ENCODE assay signal across 11 mouse cellular contexts in the genomic region with DNA sequence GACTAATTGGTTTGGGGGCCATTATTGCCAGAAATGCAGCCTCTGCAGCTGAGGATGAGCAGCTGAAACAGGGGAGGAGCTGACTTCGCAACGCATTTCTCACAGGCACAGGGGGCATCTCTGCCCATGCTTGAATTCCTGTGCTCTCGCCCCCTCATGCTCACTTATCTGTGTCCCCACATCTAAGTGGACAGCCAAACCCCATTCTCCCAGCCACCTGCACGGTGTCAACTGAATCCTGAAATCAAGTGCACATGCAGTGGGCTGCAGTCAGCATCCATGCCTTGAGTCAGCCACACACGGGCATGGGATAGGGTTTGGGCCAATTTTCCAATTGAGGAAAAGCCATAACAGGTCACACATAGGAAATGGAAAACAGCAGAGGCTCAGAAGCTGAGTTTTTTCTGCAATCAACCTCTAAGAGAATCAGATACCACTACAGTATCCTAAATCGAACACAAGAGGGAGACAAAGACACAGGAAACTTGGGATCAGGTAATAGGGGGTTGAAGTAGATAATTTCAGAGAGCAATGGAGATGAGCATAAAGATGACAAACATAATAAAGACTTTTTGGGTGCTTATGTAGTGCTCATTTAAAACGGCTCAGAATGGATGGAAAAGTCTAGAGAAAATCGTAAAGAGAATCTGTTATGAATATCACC. TPM values are rescaled to one million over a fixed set of nuclear protein-coding genes. Genes with fewer than 3 reads are reported as not detected.
DNase-seq lines count a peak whose midpoint lies in the region; ATAC-seq and TF ChIP-seq lines count a peak whose summit lies in the region.
"Had no signal": no experiment of that assay in that cellular context is flagged by ENCODE, and none has a peak within 500 bp of the region (broad histone marks: within the 10 kb centered on the region; RNA-seq: fewer than 3 reads in every experiment).

No protein-coding gene starts in this region.

- TF ChIP-seq EP300 in MEL (IDR thresholded peaks at IDR 0.05; ENCODE audit: low read depth in 1 of 2, low read length in 2 of 2): no peak

- H3K79me2 ChIP-seq in MEL (ENCODE audit: control insufficient read depth, insufficient read depth, low read length, poor library complexity): no peaks in the 10 kb centered on the region

- TF ChIP-seq CTCF in kidney, postnatal 0 days (IDR thresholded peaks at IDR 0.05; ENCODE audit: low read depth): peak; percentile 66
- peak in 1 of 3 experiments; percentile 20; a peak in 1 of 6 replicates for TF ChIP-seq CTCF in MEL (IDR thresholded peaks at IDR 0.05 in 2 of 3, conservative IDR thresholded peaks at IDR 0.05 in 1 of 3; ENCODE audit: control insufficient read depth in 1 of 3, insufficient read depth in 1 of 3, low read depth in 2 of 3, low read length in 3 of 3, poor library complexity in 1 of 3, severe bottlenecking in 1 of 3)

- DNase-seq in kidney, postnatal 0 days (ENCODE audit: low spot score): peak; percentile 66
- DNase-seq in kidney, postnatal 10 days: no peak
- DNase-seq in MEL (ENCODE audit: low read depth, low spot score): peak; percentile 6
- DNase-seq in embryo, embryonic 10 days (ENCODE audit: low spot score): peak; percentile 55
- peak; percentile 47 for DNase-seq in mesoderm, embryonic 11.5 days (ENCODE audit: low read depth, low spot score)
- DNase-seq in lung, postnatal 4 days: no peak
- DNase-seq in right cerebral cortex, postnatal 25 days: no peak
- DNase-seq: adrenal gland, postnatal 14 days; gastrocnemius, postnatal 36 days had no signal

- H3K4me3 ChIP-seq in kidney, postnatal 0 days (replicated peaks; ENCODE audit: low read depth, low read length): no peak overlapping the region
- H3K4me3 ChIP-seq in MEL (ENCODE audit: control insufficient read depth in 1 of 2, insufficient read depth in 1 of 2, low read depth in 2 of 2, low read length in 2 of 2): no peak overlapping the region

- TF ChIP-seq RAD21 in MEL (IDR thresholded peaks at IDR 0.05; ENCODE audit: low read depth, low read length): peak; percentile 34

- ATAC-seq in kidney, postnatal 0 days (replicated peaks; ENCODE audit: low FRiP score, low read depth): no peak
- ATAC-seq in activated CD4-positive, CD25-positive, alpha-beta regulatory T cell, adult 4 months: no peak

- no peaks in the 10 kb centered on the region for H3K9me3 ChIP-seq in kidney, postnatal 0 days (replicated peaks; ENCODE audit: low read length)
- H3K9me3 ChIP-seq in MEL (replicated peaks; ENCODE audit: insufficient read depth, low read length): no peaks in the 10 kb centered on the region

- H3K36me3 ChIP-seq in kidney, postnatal 0 days (ENCODE audit: insufficient read depth, low read length): no peaks in the 10 kb centered on the region
- H3K36me3 ChIP-seq in MEL (ENCODE audit: control insufficient read depth in 1 of 2, insufficient read depth in 2 of 2, low read length in 2 of 2): no peaks in the 10 kb centered on the region

- WGBS in kidney, postnatal 0 days: 53% methylated on average over 8 of the region's 8 CpGs

- no peak for TF ChIP-seq POLR2A in MEL (IDR thresholded peaks at IDR 0.05; ENCODE audit: control insufficient read depth in 1 of 2, insufficient read depth in 1 of 2, low read depth in 1 of 2, low read length in 2 of 2, poor library complexity in 1 of 2)

- no peaks in the 10 kb centered on the region for H3K27me3 ChIP-seq in kidney, postnatal 0 days (ENCODE audit: insufficient read depth, low read length)
- H3K27me3 ChIP-seq in MEL (ENCODE audit: control insufficient read depth in 1 of 2, insufficient read depth in 2 of 2, low read length in 2 of 2): no peaks in the 10 kb centered on the region

- no peak overlapping the region for H3K27ac ChIP-seq in kidney, postnatal 0 days
- no peak overlapping the region for H3K27ac ChIP-seq in MEL (ENCODE audit: control insufficient read depth, low read depth, low read length)

- no peaks in the 10 kb centered on the region for H3K4me1 ChIP-seq in kidney, postnatal 0 days (replicated peaks; ENCODE audit: insufficient read depth, low read length)
- no peaks in the 10 kb centered on the region for H3K4me1 ChIP-seq in MEL (ENCODE audit: control insufficient read depth in 1 of 2, insufficient read depth in 2 of 2, low read length in 2 of 2)

- no peak overlapping the region for H3K9ac ChIP-seq in kidney, postnatal 0 days (ENCODE audit: low read depth, low read length)
- H3K9ac ChIP-seq in MEL (ENCODE audit: control insufficient read depth, low read depth, low read length, poor library complexity, severe bottlenecking): no peak overlapping the region

- no peak overlapping the region for H3K4me2 ChIP-seq in kidney, postnatal 0 days (ENCODE audit: low read length)

TF ChIP-seq in MEL, 35 proteins besides CTCF, POLR2A, EP300 and RAD21:
- TF ChIP-seq CHD1 (IDR thresholded peaks at IDR 0.05; ENCODE audit: low read depth, low read length): no peak
- TF ChIP-seq ELF1 (IDR thresholded peaks at IDR 0.05; ENCODE audit: low read depth, low read length): no peak
- no peak for TF ChIP-seq NRF1 (IDR thresholded peaks at IDR 0.05; ENCODE audit: insufficient read depth, low read depth, low read length, poor library complexity, severe bottlenecking)
- no peak for TF ChIP-seq HCFC1 (IDR thresholded peaks at IDR 0.05; ENCODE audit: low read depth, low read length)
- no peak for TF ChIP-seq GABPA (IDR thresholded peaks at IDR 0.05; ENCODE audit: low read depth, low read length)
- TF ChIP-seq TBP (IDR thresholded peaks at IDR 0.05; ENCODE audit: low read depth, low read length): no peak
- no peak for TF ChIP-seq USF2 (IDR thresholded peaks at IDR 0.05; ENCODE audit: borderline replicate concordance in 1 of 2, insufficient read depth in 1 of 2, low read depth in 1 of 2, low read length in 2 of 2)
- no peak for TF ChIP-seq RCOR1 (IDR thresholded peaks at IDR 0.05; ENCODE audit: low read depth, low read length)
- no peak for TF ChIP-seq SIN3A (IDR thresholded peaks at IDR 0.05; ENCODE audit: low read length)
- TF ChIP-seq E2F4 (IDR thresholded peaks at IDR 0.05; ENCODE audit: borderline replicate concordance, low read depth, low read length): no peak
- no peak for TF ChIP-seq POLR2AphosphoS2 (IDR thresholded peaks at IDR 0.05; ENCODE audit: low read length)
- no peak for TF ChIP-seq POLR2AphosphoS5 (IDR thresholded peaks at IDR 0.05; ENCODE audit: borderline replicate concordance, low read depth, low read length)
- TF ChIP-seq BHLHE40 (IDR thresholded peaks at IDR 0.05; ENCODE audit: borderline replicate concordance, low read depth, low read length): no peak
- TF ChIP-seq SMC3 (IDR thresholded peaks at IDR 0.05; ENCODE audit: low read depth, low read length): no peak
- TF ChIP-seq USF1 (IDR thresholded peaks at IDR 0.05; ENCODE audit: low read depth, low read length): no peak
- TF ChIP-seq TAL1 (IDR thresholded peaks at IDR 0.05; ENCODE audit: low read length): no peak

RNA-seq across cellular contexts. Expression of gene Olfr1350, which starts 21.6 kb away (rescaled TPM):
- polyA plus RNA-seq in kidney, postnatal 0 days (2015; fragmentation: Nextera tagmentation; extraction: Ambion mirVana): not detected in 2 replicates
- total RNA-seq in MEL (2012; rRNA removed): not detected in 2 replicates
- polyA plus RNA-seq in MEL (2012; ENCODE audit: insufficient read depth in 1 of 2, insufficient read length in 2 of 2, low read depth in 1 of 2, low replicate concordance in 2 of 2, missing spikeins in 1 of 2): not detected
- polyA plus RNA-seq in activated CD4-positive, CD25-positive, alpha-beta regulatory T cell, adult 4 months (2017; shearing (Covaris generic)): not detected
- total RNA-seq: adrenal gland, postnatal 14 days; gastrocnemius, postnatal 36 days; left cerebral cortex, adult 8-10 months had no signal

Comparison
In these comparisons a context has a peak if more than half of its experiments do, and no peak if none do; other contexts are left out.
1. DNase-seq: peak in kidney, postnatal 0 days (single experiment), MEL (single experiment), embryo, embryonic 10 days (single experiment) and mesoderm, embryonic 11.5 days (single experiment); none in kidney, postnatal 10 days (single experiment), lung, postnatal 4 days (0 of 2) and right cerebral cortex, postnatal 25 days (single experiment).